ENCODE assay signal across 20 mouse cellular contexts in the genomic region with DNA sequence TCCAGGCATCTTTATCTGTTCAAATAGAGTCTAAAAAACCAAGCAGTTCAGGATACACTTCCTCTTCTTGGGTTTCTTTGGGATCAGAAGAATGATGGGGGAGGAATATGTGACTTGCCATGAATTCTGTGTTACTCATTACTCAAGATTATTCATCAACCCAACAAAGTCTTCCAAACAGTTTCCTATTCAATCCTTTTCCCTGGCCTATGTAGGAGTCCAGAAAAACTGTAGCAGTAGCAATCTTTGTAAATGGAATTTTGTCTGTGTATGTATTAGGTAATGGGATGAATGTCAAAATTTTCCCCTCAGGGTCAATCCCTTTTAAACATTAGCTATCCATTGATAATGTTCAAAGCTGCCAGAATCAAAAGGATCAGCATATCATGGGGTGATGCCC.
"Had no signal": no experiment of that assay in that cellular context is flagged by ENCODE, and none has a peak within 500 bp of the region (broad histone marks: within the 10 kb centered on the region; RNA-seq: fewer than 3 reads in every experiment).

No protein-coding gene starts in this region.

- H3K4me2 ChIP-seq: intestine, embryonic 15.5 days; limb, embryonic 12.5 days; limb, embryonic 15.5 days; lung, embryonic 15.5 days; midbrain, embryonic 13.5 days; neural tube, embryonic 13.5 days; stomach, embryonic 15.5 days had no signal

- ATAC-seq: midbrain, embryonic 13.5 days; midbrain, embryonic 16.5 days had no signal

- H3K27me3 ChIP-seq: intestine, embryonic 15.5 days; limb, embryonic 12.5 days; limb, embryonic 15.5 days; lung, embryonic 15.5 days; megakaryocyte, embryonic 14.5 days; midbrain, embryonic 13.5 days; neural tube, embryonic 13.5 days; stomach, embryonic 15.5 days had no signal

- H3K9ac ChIP-seq: intestine, embryonic 15.5 days; limb, embryonic 12.5 days; limb, embryonic 15.5 days; liver, embryonic 14.5 days; lung, embryonic 15.5 days; midbrain, embryonic 13.5 days; neural tube, embryonic 13.5 days; stomach, embryonic 15.5 days had no signal

- H3K27ac ChIP-seq: intestine, embryonic 15.5 days; limb, embryonic 12.5 days; limb, embryonic 15.5 days; liver, embryonic 14.5 days; lung, embryonic 15.5 days; midbrain, embryonic 10.5 days; midbrain, embryonic 13.5 days; neural tube, embryonic 13.5 days; stomach, embryonic 15.5 days had no signal

- DNase-seq: left cerebral cortex, postnatal 4 days; lung, adult 18-20 months; lung, postnatal 10 days; lung, postnatal 36 days; retina, postnatal 1 day; right cerebral cortex, postnatal 25 days; spleen, adult 18-20 months; thymus, postnatal 25 days had no signal

- H3K9me3 ChIP-seq: intestine, embryonic 15.5 days; limb, embryonic 12.5 days; limb, embryonic 15.5 days; lung, embryonic 15.5 days; megakaryocyte, embryonic 14.5 days; midbrain, embryonic 10.5 days; midbrain, embryonic 13.5 days; neural tube, embryonic 13.5 days; stomach, embryonic 15.5 days had no signal

- H3K4me3 ChIP-seq: intestine, embryonic 15.5 days; limb, embryonic 12.5 days; limb, embryonic 15.5 days; lung, embryonic 15.5 days; megakaryocyte, embryonic 14.5 days; midbrain, embryonic 10.5 days; midbrain, embryonic 13.5 days; myocyte; neural tube, embryonic 13.5 days; stomach, embryonic 15.5 days had no signal

- H3K36me3 ChIP-seq: intestine, embryonic 15.5 days; limb, embryonic 12.5 days; limb, embryonic 15.5 days; lung, embryonic 15.5 days; midbrain, embryonic 10.5 days; midbrain, embryonic 13.5 days; neural tube, embryonic 13.5 days; stomach, embryonic 15.5 days had no signal

- H3K4me1 ChIP-seq: intestine, embryonic 15.5 days; limb, embryonic 12.5 days; limb, embryonic 15.5 days; lung, embryonic 15.5 days; megakaryocyte, embryonic 14.5 days; midbrain, embryonic 10.5 days; midbrain, embryonic 13.5 days; neural tube, embryonic 13.5 days; stomach, embryonic 15.5 days had no signal
